30 mouse cellular contexts compared by ENCODE assay signal in genomic region chr1:164397672-164398071, GRCm38 (mm10).
DNase-seq lines count a peak whose midpoint lies in the region; ATAC-seq and TF ChIP-seq lines count a peak whose summit lies in the region.
"Had no signal": no experiment of that assay in that cellular context is flagged by ENCODE, and none has a peak within 500 bp of the region (broad histone marks: within the 10 kb centered on the region; RNA-seq: fewer than 3 reads in every experiment).

No protein-coding gene starts in this region.

- no peak for TF ChIP-seq POLR2A in brain, embryonic 14.5 days (IDR thresholded peaks at IDR 0.05; ENCODE audit: borderline replicate concordance, extremely low read depth, insufficient read depth, insufficient read length, poor library complexity, severe bottlenecking)

- H3K4me3 ChIP-seq in heart, embryonic 12.5 days, result no peak overlapping the region
- no peak overlapping the region for H3K4me3 ChIP-seq in kidney, embryonic 16.5 days (ENCODE audit: low read length)
- no peak overlapping the region for H3K4me3 ChIP-seq in kidney, embryonic 14.5 days (ENCODE audit: low read length)
- H3K4me3 ChIP-seq: embryonic facial prominence, embryonic 13.5 days; erythroblast, embryonic 14.5 days; forebrain, embryonic 12.5 days; heart, embryonic 15.5 days; hindbrain, embryonic 12.5 days; limb, embryonic 10.5 days; limb, embryonic 15.5 days; liver, embryonic 13.5 days had no signal

- H3K27me3 ChIP-seq in heart, embryonic 12.5 days (replicated peaks), result no peaks in the 10 kb centered on the region
- H3K27me3 ChIP-seq in kidney, embryonic 16.5 days (ENCODE audit: insufficient read depth, low read length), result no peaks in the 10 kb centered on the region
- H3K27me3 ChIP-seq in kidney, embryonic 14.5 days (ENCODE audit: control insufficient read depth, insufficient read depth, low read length), result no peaks in the 10 kb centered on the region
- H3K27me3 ChIP-seq: embryonic facial prominence, embryonic 13.5 days; forebrain, embryonic 12.5 days; heart, embryonic 15.5 days; hindbrain, embryonic 12.5 days; limb, embryonic 15.5 days; liver, embryonic 13.5 days had no signal

- peak; percentile 79 for DNase-seq in heart, adult 11 months
- peak; percentile 29 for DNase-seq in brain, embryonic 14.5 days (ENCODE audit: low read depth)
- DNase-seq in urinary bladder, postnatal 4 days (ENCODE audit: low spot score in 2 of 2), result no peak
- no peak for DNase-seq in left cerebral cortex, postnatal 25 days (ENCODE audit: low spot score in 2 of 2)
- DNase-seq: adrenal gland, postnatal 36 days; cerebellum, adult 11 months; cerebellum, adult 9-11 months; embryo, embryonic 11 days; forebrain, postnatal 0 days; heart, postnatal 36 days; kidney, adult 9 months; kidney, postnatal 4 days; liver, embryonic 13.5 days; lung, adult 18-20 months; lung, postnatal 10 days; midbrain, embryonic 14.5 days; retina, postnatal 1 day; right cerebral cortex, postnatal 14 days had no signal

- no peak overlapping the region for H3K27ac ChIP-seq in heart, embryonic 12.5 days (ENCODE audit: poor library complexity, severe bottlenecking)
- H3K27ac ChIP-seq in kidney, embryonic 16.5 days (ENCODE audit: low read length), result no peak overlapping the region
- H3K27ac ChIP-seq in kidney, embryonic 14.5 days (ENCODE audit: low read depth, low read length), result no peak overlapping the region
- H3K27ac ChIP-seq: embryonic facial prominence, embryonic 13.5 days; forebrain, embryonic 12.5 days; heart, embryonic 15.5 days; hindbrain, embryonic 12.5 days; hindbrain, postnatal 0 days; limb, embryonic 10.5 days; limb, embryonic 15.5 days; liver, embryonic 13.5 days had no signal

- intact Hi-C loops in left cerebral cortex, postnatal 25 days (cut with DNase I), result no loop called here

- H3K9me3 ChIP-seq in heart, embryonic 12.5 days (replicated peaks), result peaks cover 8% of the 10 kb centered on the region
- H3K9me3 ChIP-seq in kidney, embryonic 16.5 days (ENCODE audit: low read length), result no peaks in the 10 kb centered on the region
- peaks cover 5% of the 10 kb centered on the region for H3K9me3 ChIP-seq in kidney, embryonic 14.5 days (ENCODE audit: control insufficient read depth, low read length)
- H3K9me3 ChIP-seq: G1E; heart, embryonic 15.5 days; limb, embryonic 10.5 days; limb, embryonic 15.5 days; liver, embryonic 13.5 days had no signal

- 52% methylated on average over 4 of the region's 4 CpGs for WGBS in heart, embryonic 12.5 days
- 47% methylated on average over 4 of the region's 4 CpGs for WGBS in kidney, embryonic 16.5 days
- 58% methylated on average over 4 of the region's 4 CpGs for WGBS in kidney, embryonic 14.5 days

- H3K36me3 ChIP-seq in heart, embryonic 12.5 days, result peaks cover 7% of the 10 kb centered on the region
- peaks cover 3% of the 10 kb centered on the region; the same call in 1 of the 2 replicates for H3K36me3 ChIP-seq in kidney, embryonic 16.5 days (ENCODE audit: insufficient read depth, low read length)
- no peaks in the 10 kb centered on the region for H3K36me3 ChIP-seq in kidney, embryonic 14.5 days (ENCODE audit: control insufficient read depth, insufficient read depth, low read length)

- no peak overlapping the region for H3K9ac ChIP-seq in heart, embryonic 12.5 days
- no peak overlapping the region for H3K9ac ChIP-seq in kidney, embryonic 16.5 days (replicated peaks; ENCODE audit: low read length)
- H3K9ac ChIP-seq in kidney, embryonic 14.5 days (ENCODE audit: low read depth, low read length), result no peak overlapping the region
- H3K9ac ChIP-seq: embryonic facial prominence, embryonic 13.5 days; forebrain, embryonic 12.5 days; forebrain, postnatal 0 days; heart, embryonic 15.5 days; hindbrain, embryonic 12.5 days; limb, embryonic 15.5 days; liver, embryonic 13.5 days had no signal

- H3K4me2 ChIP-seq in heart, embryonic 12.5 days, result no peak overlapping the region
- H3K4me2 ChIP-seq in kidney, embryonic 16.5 days (replicated peaks; ENCODE audit: low read depth, low read length), result no peak overlapping the region
- H3K4me2 ChIP-seq in kidney, embryonic 14.5 days (replicated peaks; ENCODE audit: low read depth, low read length), result no peak overlapping the region
- H3K4me2 ChIP-seq: embryonic facial prominence, embryonic 13.5 days; forebrain, embryonic 12.5 days; heart, embryonic 15.5 days; hindbrain, embryonic 12.5 days; limb, embryonic 15.5 days; liver, embryonic 13.5 days had no signal

- no peak for TF ChIP-seq CTCF in brain, embryonic 14.5 days (IDR thresholded peaks at IDR 0.05; ENCODE audit: borderline replicate concordance, extremely low read depth, insufficient read depth, insufficient read length)

- no peak for ATAC-seq in heart, embryonic 12.5 days (ENCODE audit: insufficient number of reproducible peaks, low FRiP score)
- 0 out of 2 replicates have a peak, but pooled peaks have one; percentile 35 for ATAC-seq in kidney, embryonic 16.5 days (ENCODE audit: low FRiP score, low TSS enrichment)
- no peak for ATAC-seq in kidney, embryonic 14.5 days (ENCODE audit: low FRiP score, low TSS enrichment)
- ATAC-seq: forebrain, postnatal 0 days; hindbrain, postnatal 0 days had no signal

- 0 out of 2 replicates have a peak, but pooled peaks cover 9% of the 10 kb centered on the region for H3K4me1 ChIP-seq in heart, embryonic 12.5 days (replicated peaks)
- no peaks in the 10 kb centered on the region for H3K4me1 ChIP-seq in kidney, embryonic 16.5 days (ENCODE audit: insufficient read depth, low read length)
- no peaks in the 10 kb centered on the region for H3K4me1 ChIP-seq in kidney, embryonic 14.5 days (ENCODE audit: control insufficient read depth, insufficient read depth, low read length)
- H3K4me1 ChIP-seq: embryonic facial prominence, embryonic 13.5 days; heart, embryonic 15.5 days; limb, embryonic 10.5 days; limb, embryonic 15.5 days; liver, embryonic 13.5 days had no signal

Comparison
In these comparisons a context has a peak if more than half of its experiments do, and no peak if none do; other contexts are left out.
1. DNase-seq: peak in heart, adult 11 months (single experiment) and brain, embryonic 14.5 days (single experiment); none in urinary bladder, postnatal 4 days (0 of 2) and left cerebral cortex, postnatal 25 days (0 of 2).